Mouse (Mus musculus): ENCODE results near the gene Tmem176a. TPM values are rescaled to one million over a fixed set of nuclear protein-coding genes. Genes with fewer than 3 reads are reported as not detected.
"Not testable (repeated sequence)": the region's sequence is repeated elsewhere in the genome, so short reads cannot be mapped to it uniquely, and the experiment has no call there.

The Tmem176a gene
- polyA plus RNA-seq, 1 experiment, result 117 TPM

GRCm38 (mm10) chr6:48860851-48861250 is 20.1 kb downstream of the Tmem176a start:
- Histone ChIP-seq H3K4me1 (ENCODE audit: control insufficient read depth, insufficient read depth, low read length) (peaks cover 4% of the 10 kb centered on the region; the same call in 1 of the 2 replicates), H3K27ac (ENCODE audit: insufficient read depth, low read length) (no peak overlapping the region), H3K4me3 (ENCODE audit: insufficient read depth, low read length) (no peak overlapping the region)
- no peak for TF ChIP-seq POLR2A (IDR thresholded peaks at IDR 0.05; ENCODE audit: low read depth, low read length)
- no peak for TF ChIP-seq CTCF (IDR thresholded peaks at IDR 0.05; ENCODE audit: borderline replicate concordance, insufficient read depth, low read length)

- H3K4me1 ChIP-seq (ENCODE audit: control insufficient read depth, insufficient read depth, low read length), result no peaks in the 10 kb centered on the region
- no peak overlapping the region for H3K27ac ChIP-seq (ENCODE audit: insufficient read depth, low read length)
- TF ChIP-seq CTCF (IDR thresholded peaks at IDR 0.05; ENCODE audit: borderline replicate concordance, insufficient read depth, low read length), result no peak
- TF ChIP-seq POLR2A (IDR thresholded peaks at IDR 0.05; ENCODE audit: low read depth, low read length), result no peak
- no peak overlapping the region for H3K4me3 ChIP-seq (ENCODE audit: insufficient read depth, low read length)
These were observed 21.0 kb downstream of the Tmem176a start for GRCm38 (mm10) chr6:48861616-48862280.

- Histone ChIP-seq H3K4me3 (ENCODE audit: insufficient read depth, low read length) (no peak overlapping the region), H3K27ac (ENCODE audit: insufficient read depth, low read length) (no peak overlapping the region), H3K4me1 (ENCODE audit: control insufficient read depth, insufficient read depth, low read length) (no peaks in the 10 kb centered on the region)
- TF ChIP-seq POLR2A (IDR thresholded peaks at IDR 0.05; ENCODE audit: low read depth, low read length) (no peak), CTCF (IDR thresholded peaks at IDR 0.05; ENCODE audit: borderline replicate concordance, insufficient read depth, low read length) (no peak)
These were observed 22.1 kb downstream of the Tmem176a start for GRCm38 (mm10) chr6:48862816-48863215.

DNA sequence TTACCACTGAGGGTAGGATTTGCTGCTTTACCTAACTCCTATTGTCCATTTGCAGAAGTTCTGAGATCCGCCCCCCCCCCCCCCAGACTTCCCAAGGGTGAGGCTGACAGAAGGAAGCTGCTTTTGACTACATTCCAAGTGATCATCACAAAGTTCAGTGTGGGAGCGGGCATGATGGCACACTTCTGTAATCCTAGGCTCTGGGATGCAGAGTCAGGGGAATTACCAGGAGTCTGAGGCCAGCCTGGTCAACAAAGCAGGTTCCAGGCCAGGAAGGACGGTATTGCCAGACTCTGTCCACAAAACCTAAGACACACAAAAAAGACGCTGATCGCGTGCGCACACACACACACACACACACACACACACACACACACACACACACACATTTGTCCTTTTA is 22.8 kb downstream of the Tmem176a start:
- H3K4me3 ChIP-seq (ENCODE audit: insufficient read depth, low read length), result no peak overlapping the region
- no peak for TF ChIP-seq POLR2A (IDR thresholded peaks at IDR 0.05; ENCODE audit: low read depth, low read length)
- TF ChIP-seq CTCF (IDR thresholded peaks at IDR 0.05; ENCODE audit: borderline replicate concordance, insufficient read depth, low read length), result no peak
- H3K4me1 ChIP-seq (ENCODE audit: control insufficient read depth, insufficient read depth, low read length), result no peaks in the 10 kb centered on the region

GRCm38 (mm10) chr6:48864181-48864580 is 23.5 kb downstream of the Tmem176a start:
- H3K4me3 ChIP-seq (ENCODE audit: insufficient read depth, low read length), result no peak overlapping the region
- H3K4me1 ChIP-seq (ENCODE audit: control insufficient read depth, insufficient read depth, low read length), result no peaks in the 10 kb centered on the region
- TF ChIP-seq CTCF (IDR thresholded peaks at IDR 0.05; ENCODE audit: borderline replicate concordance, insufficient read depth, low read length), result no peak
- no peak for TF ChIP-seq POLR2A (IDR thresholded peaks at IDR 0.05; ENCODE audit: low read depth, low read length)
- H3K27ac ChIP-seq (ENCODE audit: insufficient read depth, low read length), result no peak overlapping the region

More for the DNA sequence above, 22.8 kb downstream of the Tmem176a start:
- no peak overlapping the region for H3K27ac ChIP-seq (ENCODE audit: insufficient read depth, low read length)

DNA sequence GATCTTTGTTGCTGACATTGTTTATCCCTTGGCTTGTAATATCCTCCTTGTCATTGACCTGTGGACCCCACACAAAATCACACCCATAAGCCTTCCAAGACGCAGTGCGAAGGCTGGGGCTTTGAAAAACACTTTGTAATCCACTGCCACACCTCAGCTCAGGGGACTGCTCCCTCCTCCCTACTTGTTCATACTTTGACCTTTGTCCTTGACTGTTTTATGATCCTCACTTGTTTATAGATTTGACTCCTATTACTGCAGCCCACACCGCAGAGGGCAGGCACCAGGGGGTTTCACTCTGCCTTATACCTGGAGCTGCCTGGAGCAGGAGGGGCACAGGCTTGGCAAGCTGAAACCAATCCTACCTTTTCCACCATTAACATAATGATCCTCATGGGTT is 24.0 kb downstream of the Tmem176a start:
- TF ChIP-seq CTCF (IDR thresholded peaks at IDR 0.05; ENCODE audit: borderline replicate concordance, insufficient read depth, low read length), result no peak
- TF ChIP-seq POLR2A (IDR thresholded peaks at IDR 0.05; ENCODE audit: low read depth, low read length), result no peak
- H3K27ac ChIP-seq (ENCODE audit: insufficient read depth, low read length), result no peak overlapping the region
- H3K4me3 ChIP-seq (ENCODE audit: insufficient read depth, low read length), result no peak overlapping the region
- H3K4me1 ChIP-seq (ENCODE audit: control insufficient read depth, insufficient read depth, low read length), result no peaks in the 10 kb centered on the region

DNA sequence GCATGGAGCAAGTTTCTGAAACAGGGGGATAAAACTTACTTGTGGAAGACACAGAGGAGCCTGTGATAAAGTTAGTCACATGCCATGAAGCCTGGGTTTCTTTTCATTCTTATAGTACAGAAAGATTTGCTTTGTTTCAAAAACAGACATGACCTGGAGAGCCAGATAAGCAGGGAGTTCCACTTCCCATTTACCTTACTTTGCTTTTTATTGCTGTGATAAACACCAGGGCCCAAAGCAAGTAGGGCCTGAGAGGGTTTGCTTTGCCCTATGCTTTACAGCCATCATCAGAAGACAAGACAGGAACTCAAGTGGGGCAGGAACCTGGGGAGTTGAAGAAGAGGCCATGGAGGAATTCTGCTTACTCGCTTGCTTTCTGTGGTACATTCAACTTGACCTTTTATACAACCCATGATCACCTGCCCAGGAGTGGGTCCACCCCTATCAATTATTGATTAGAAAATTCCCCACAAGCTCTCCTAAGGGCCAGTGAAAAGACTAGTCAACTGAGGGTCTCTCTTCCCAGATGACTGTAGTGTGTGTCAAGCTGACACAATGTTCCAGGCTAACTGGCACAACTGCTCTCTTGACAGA is 24.5 kb downstream of the Tmem176a start:
- Histone ChIP-seq H3K4me1 (ENCODE audit: control insufficient read depth, insufficient read depth, low read length) (no peaks in the 10 kb centered on the region), H3K4me3 (ENCODE audit: insufficient read depth, low read length) (no peak overlapping the region), H3K27ac (ENCODE audit: insufficient read depth, low read length) (no peak overlapping the region)
- TF ChIP-seq POLR2A (IDR thresholded peaks at IDR 0.05; ENCODE audit: low read depth, low read length) (no peak), CTCF (IDR thresholded peaks at IDR 0.05; ENCODE audit: borderline replicate concordance, insufficient read depth, low read length) (no peak)

DNA sequence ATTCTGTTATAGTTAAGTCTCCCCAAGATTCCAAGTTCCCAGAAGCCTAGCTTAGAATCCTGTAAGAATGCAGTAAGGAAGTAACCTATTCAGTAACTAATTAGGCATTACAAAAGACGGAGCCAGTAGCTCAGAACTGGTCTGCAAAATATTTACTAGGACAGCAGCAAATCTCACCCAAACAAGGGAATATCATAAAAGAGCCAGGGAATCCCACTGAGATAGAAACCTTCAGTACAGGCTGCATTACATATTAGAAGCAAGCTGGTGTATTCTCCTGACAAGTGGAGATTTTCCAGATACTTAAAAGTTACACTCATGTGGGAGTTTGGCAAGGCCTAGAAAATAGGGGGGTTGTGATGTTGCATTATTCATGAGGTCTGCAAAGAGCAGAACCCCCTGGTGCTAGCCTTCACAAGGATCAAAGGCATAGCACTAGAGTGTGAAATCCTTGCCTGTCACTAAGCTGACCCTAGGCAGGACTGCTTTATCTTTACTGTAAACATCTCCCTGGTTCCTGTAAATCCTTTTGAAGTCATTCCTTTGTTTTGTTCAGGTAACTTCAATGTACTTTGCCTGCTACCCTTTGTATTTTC is 25.7 kb downstream of the Tmem176a start:
- not testable (repeated sequence) for H3K4me1 ChIP-seq (ENCODE audit: control insufficient read depth, insufficient read depth, low read length); H3K27ac ChIP-seq (ENCODE audit: insufficient read depth, low read length); H3K4me3 ChIP-seq (ENCODE audit: insufficient read depth, low read length)

GRCm38 (mm10) chr6:48867158-48867557 is 26.4 kb downstream of the Tmem176a start:
- Histone ChIP-seq H3K4me1 (ENCODE audit: control insufficient read depth, insufficient read depth, low read length) (no peaks in the 10 kb centered on the region), H3K4me3 (ENCODE audit: insufficient read depth, low read length) (no peak overlapping the region), H3K27ac (ENCODE audit: insufficient read depth, low read length) (no peak overlapping the region)
- TF ChIP-seq POLR2A (IDR thresholded peaks at IDR 0.05; ENCODE audit: low read depth, low read length) (no peak), CTCF (IDR thresholded peaks at IDR 0.05; ENCODE audit: borderline replicate concordance, insufficient read depth, low read length) (no peak)

DNA sequence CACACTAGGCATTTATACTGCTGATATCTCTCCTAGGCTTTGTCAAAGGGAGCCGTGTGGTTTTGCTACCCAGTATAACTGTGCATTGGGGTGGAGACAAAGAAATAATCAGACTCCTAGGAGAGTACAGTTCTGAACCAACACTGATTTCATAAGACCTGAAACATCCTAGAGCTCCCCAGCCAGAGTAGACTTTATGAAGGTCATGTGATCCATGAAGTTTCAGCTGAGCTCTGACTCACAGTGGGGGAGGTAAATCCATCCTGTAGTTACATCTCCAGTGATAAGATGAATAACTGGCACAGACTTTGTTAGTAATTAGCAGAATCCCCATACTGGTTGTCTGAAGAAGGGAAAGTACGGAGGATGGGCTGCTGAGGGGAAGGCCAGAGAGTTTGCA is 29.1 kb downstream of the Tmem176a start:
- Histone ChIP-seq H3K27ac (ENCODE audit: insufficient read depth, low read length) (no peak overlapping the region), H3K4me1 (ENCODE audit: control insufficient read depth, insufficient read depth, low read length) (no peaks in the 10 kb centered on the region), H3K4me3 (ENCODE audit: insufficient read depth, low read length) (no peak overlapping the region)
- TF ChIP-seq CTCF (IDR thresholded peaks at IDR 0.05; ENCODE audit: borderline replicate concordance, insufficient read depth, low read length), result no peak
- TF ChIP-seq POLR2A (IDR thresholded peaks at IDR 0.05; ENCODE audit: low read depth, low read length), result no peak

Measured in embryonic fibroblast, embryonic 13.5 days (primary cell).